Mouse (Mus musculus) heart, embryonic 13.5 days (tissue): ENCODE results near the gene Sap30bp. TPM values are rescaled to one million over a fixed set of nuclear protein-coding genes. Genes with fewer than 3 reads are reported as not detected.

ENCODE experiments used
- ATAC-seq: fragments of 200-750 bp; cut with Nextera tagmentation; 2 replicates; pipeline ENCODE4 v1.8.0; 2017; ENCODE audit warnings: moderate TSS enrichment; ENCODE audit not compliant: insufficient number of reproducible peaks, low FRiP score, low TSS enrichment; ENCODE audit errors: extremely low read depth
- H3K27ac ChIP-seq: fragments of 300-500 bp; sonication (generic); replicated peaks from 2 replicates; pipeline ENCODE4 v1.5.1; 2015; ENCODE audit warnings: moderate library complexity, mild to moderate bottlenecking, inconsistent platforms
- H3K27me3 ChIP-seq: fragments of 300-500 bp; sonication (generic); replicated peaks from 2 replicates; pipeline ENCODE4 v1.6.1; 2015; ENCODE audit warnings: mild to moderate bottlenecking, inconsistent platforms
- H3K36me3 ChIP-seq: fragments of 300-500 bp; sonication (generic); 2 replicates; pipeline ENCODE4 v1.6.1; 2015; ENCODE audit warnings: mild to moderate bottlenecking, inconsistent platforms
- H3K4me1 ChIP-seq: fragments of 300-500 bp; sonication (generic); 2 replicates; pipeline ENCODE4 v1.6.1; 2015; ENCODE audit warnings: inconsistent platforms
- H3K4me2 ChIP-seq: fragments of 300-500 bp; sonication (generic); 2 replicates; pipeline ENCODE4 v1.6.1; 2015; ENCODE audit warnings: inconsistent platforms, mild to moderate bottlenecking, moderate library complexity
- H3K4me3 ChIP-seq: fragments of 300-500 bp; sonication (generic); 2 replicates; pipeline ENCODE4 v1.5.1; 2015; ENCODE audit warnings: moderate library complexity, mild to moderate bottlenecking, inconsistent platforms
- H3K9ac ChIP-seq: fragments of 300-500 bp; sonication (generic); 2 replicates; pipeline ENCODE4 v1.6.1; 2015; ENCODE audit warnings: inconsistent platforms, mild to moderate bottlenecking, moderate library complexity
- H3K9me3 ChIP-seq: fragments of 300-500 bp; sonication (generic); 2 replicates; pipeline ENCODE4 v1.6.1; 2016; ENCODE audit warnings: inconsistent platforms
- WGBS: fragments of 180-500 bp; shearing (Covaris S2); methylation state at CpG from one replicate; pipeline ENCODE4 v1.1.7; 2015; ENCODE audit warnings: mixed read lengths; 5-methylcytosine and 5-hydroxymethylcytosine counted together
- polyA plus RNA-seq: library from polyadenylated mRNA; unstranded; fragments of >200 nt; fragmentation: Nextera tagmentation; extraction: Ambion mirVana; gene quantifications from 2 replicates; pipeline ENCODE4 v1.2.1, GENCODE M21; 2015

Gene Sap30bp
- polyA plus RNA-seq, 1 experiment from 2014 or later: 23.3 TPM

GRCm38 (mm10) chr11:116012262-116012947, 79.3 kb downstream of the Sap30bp start, which contains the start of gene Galk1:
TSS of gene Galk1 (minus strand) at chr11:116012719.
- Histone ChIP-seq H3K9ac (peak within 1 kb of the TSS; percentile 93), H3K36me3 (peaks cover 38% of the 10 kb centered on the region), H3K4me2 (peak within 1 kb of the TSS; percentile 86), H3K4me1 (peaks cover 25% of the 10 kb centered on the region), H3K27ac (peak within 1 kb of the TSS; percentile 95), H3K9me3 (no peaks in the 10 kb centered on the region), H3K4me3 (peak within 1 kb of the TSS; percentile 79), H3K27me3 (no peaks in the 10 kb centered on the region)
- WGBS: 0% methylated on average over 55 of the region's 55 CpGs
- ATAC-seq: peak; percentile 90

GRCm38 (mm10) chr11:116014821-116015220, 81.7 kb downstream of the Sap30bp start:
- no peaks in the 10 kb centered on the region for H3K27me3 ChIP-seq
- H3K9ac ChIP-seq: no peak overlapping the region
- no peak overlapping the region for H3K27ac ChIP-seq
- H3K4me3 ChIP-seq: no peak overlapping the region
- H3K36me3 ChIP-seq: peaks cover 13% of the 10 kb centered on the region
- ATAC-seq: no peak
- H3K4me2 ChIP-seq: no peak overlapping the region
- 65% methylated on average over 8 of the region's 8 CpGs for WGBS
- peaks cover 25% of the 10 kb centered on the region for H3K4me1 ChIP-seq
- no peaks in the 10 kb centered on the region for H3K9me3 ChIP-seq

Other genes with a start within 250 kb of the Sap30bp start
- 86.6 and 90.0 TPM in 2 replicates for gene Grb2, start 224.7 kb upstream of the Sap30bp start, polyA plus RNA-seq
- 34.3 and 39.4 TPM in 2 replicates for gene Tmem94, start 167.8 kb upstream of the Sap30bp start, polyA plus RNA-seq
- gene Caskin2, start 119.6 kb upstream of the Sap30bp start, polyA plus RNA-seq: 20.0 and 20.1 TPM in 2 replicates
- 24.4 and 27.5 TPM in 2 replicates for gene Tsen54, start 118.6 kb upstream of the Sap30bp start, polyA plus RNA-seq
- 18.9 and 19.0 TPM in 2 replicates for gene Llgl2, start 109.2 kb upstream of the Sap30bp start, polyA plus RNA-seq
- gene Myo15b, start 74.9 kb upstream of the Sap30bp start, polyA plus RNA-seq: 0.17 and 0.27 TPM in 2 replicates
- 20.0 and 24.2 TPM in 2 replicates for gene Smim5, start 33.3 kb upstream of the Sap30bp start, polyA plus RNA-seq
- 1.4 TPM in 2 replicates for gene Smim6, start 21.3 kb upstream of the Sap30bp start, polyA plus RNA-seq
- gene Recql5, start 195 bp downstream of the Sap30bp start, polyA plus RNA-seq: 11.6 and 12.7 TPM in 2 replicates
- gene Itgb4, start 41.4 kb downstream of the Sap30bp start, polyA plus RNA-seq: 0.99 and 1.1 TPM in 2 replicates
- gene Galk1, start 79.4 kb downstream of the Sap30bp start, polyA plus RNA-seq: 150 and 178 TPM in 2 replicates
- 647 and 691 TPM in 2 replicates for gene H3f3b, start 94.7 kb downstream of the Sap30bp start, polyA plus RNA-seq
- gene Unk, start 97.0 kb downstream of the Sap30bp start, polyA plus RNA-seq: 22.8 and 23.9 TPM in 2 replicates
- gene Unc13d, start 144.7 kb downstream of the Sap30bp start, polyA plus RNA-seq: 1.5 and 2.3 TPM in 2 replicates
- gene Wbp2, start 153.7 kb downstream of the Sap30bp start, polyA plus RNA-seq: 134 and 138 TPM in 2 replicates
- gene Trim47, start 193.9 kb downstream of the Sap30bp start, polyA plus RNA-seq: 46.1 and 51.1 TPM in 2 replicates
- 4.2 and 4.3 TPM in 2 replicates for gene Trim65, start 197.8 kb downstream of the Sap30bp start, polyA plus RNA-seq
- 82.4 and 92.2 TPM in 2 replicates for gene Mrpl38, start 205.6 kb downstream of the Sap30bp start, polyA plus RNA-seq
- gene Fbf1, start 234.9 kb downstream of the Sap30bp start, polyA plus RNA-seq: 22.8 and 24.4 TPM in 2 replicates